Mouse (Mus musculus) gastrocnemius, adult 8-10 months (tissue): ENCODE measurements around the gene Sf1. TPM values are rescaled to one million over a fixed set of nuclear protein-coding genes. Genes with fewer than 3 reads are reported as not detected.

Experiments used
- DNase-seq, 2 experiments: peaks; one replicate each; pipeline ENCODE4 v3.0.0; 2022; ENCODE audit warnings: low spot score in 2 of 2
- total RNA-seq, 4 experiments: library from RNA; stranded (reverse); gene quantifications; 2 replicates each; pipeline ENCODE4 v1.2.4; 2022

The Sf1 gene
- total RNA-seq, 4 experiments from 2014 or later, result 69.0 to 88.0 (median 73.8) TPM

DNA sequence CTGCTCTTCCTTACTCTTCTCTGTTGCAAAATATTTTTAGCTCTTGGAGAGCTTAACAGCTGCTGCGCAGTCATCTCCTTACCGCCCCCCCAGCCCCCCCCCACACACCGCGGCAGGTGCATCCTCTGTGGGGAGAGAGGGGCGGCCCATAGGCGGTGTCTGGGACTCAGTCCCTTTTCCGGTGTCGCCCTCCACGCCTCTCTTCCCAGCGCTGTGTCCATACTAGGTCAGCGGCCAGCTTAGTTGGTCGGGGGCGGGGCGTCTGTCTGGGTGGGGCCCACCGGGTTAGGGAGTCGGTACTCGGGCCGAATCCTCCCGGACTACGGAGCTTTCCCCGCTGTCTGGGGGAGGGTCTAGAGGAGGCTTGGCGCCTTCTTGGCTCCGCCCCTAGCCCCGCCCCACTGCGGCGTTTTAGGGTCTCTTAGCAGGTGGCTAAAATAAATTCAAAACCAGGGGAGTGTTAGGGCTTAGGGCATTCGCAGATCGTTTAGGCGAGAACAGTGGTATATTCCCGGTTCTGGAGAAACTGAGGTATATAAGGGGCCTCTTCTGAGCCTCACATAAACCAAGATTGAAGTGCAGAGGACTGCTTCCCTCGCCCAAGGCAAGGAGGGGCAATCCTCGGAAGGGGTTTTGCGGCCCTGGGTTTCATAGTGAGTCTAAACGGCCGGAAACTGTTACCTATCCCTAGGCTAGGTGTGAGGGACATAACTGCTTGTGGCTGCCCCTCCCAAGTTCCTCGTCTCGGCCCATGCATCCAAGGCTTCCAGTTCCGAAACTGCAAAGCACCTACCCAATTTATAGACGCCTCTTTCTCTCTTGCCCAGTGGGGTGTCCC, 35.2 kb downstream of the Sf1 start:
- DNase-seq, result peak; percentile 58 to 75

DNA sequence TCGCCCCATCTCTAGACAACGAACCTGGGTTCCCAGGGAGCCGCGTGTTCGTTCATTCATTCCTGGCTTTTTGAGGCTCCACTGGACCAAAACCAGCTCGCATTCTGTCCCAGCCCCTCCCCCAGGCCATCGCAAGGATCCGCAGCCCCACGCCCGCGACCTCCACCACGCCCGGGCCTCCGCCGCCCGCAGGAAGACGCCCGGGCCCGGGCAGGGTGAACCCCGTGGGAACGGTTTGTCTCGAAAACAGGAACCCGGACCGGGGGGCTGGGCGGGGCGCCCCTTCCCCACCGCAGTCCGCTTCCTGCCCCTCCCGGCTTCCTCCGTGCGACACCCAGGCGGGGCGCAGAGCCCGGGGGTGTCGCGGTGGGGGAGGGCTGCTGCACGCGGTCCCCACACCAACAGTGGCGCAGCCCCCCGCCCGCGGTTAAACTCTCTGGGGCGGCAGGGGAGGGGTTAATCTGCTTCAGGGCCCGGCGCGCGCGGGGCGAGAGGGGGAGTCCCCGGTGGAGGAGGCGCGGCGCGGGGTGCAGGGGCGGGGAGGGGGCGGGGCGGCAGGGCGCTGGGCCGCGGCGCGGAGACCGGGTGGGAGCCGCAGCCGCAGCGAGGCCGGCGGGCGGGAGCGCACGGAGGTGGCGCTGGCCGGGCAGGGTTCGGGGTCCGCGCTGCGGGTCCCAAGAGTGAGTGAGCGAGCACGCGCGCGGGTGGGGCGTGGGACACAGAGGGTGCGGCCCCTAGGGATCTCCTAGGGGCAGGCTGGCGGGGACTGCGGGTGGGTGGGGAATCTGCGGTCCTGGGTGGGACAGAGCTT, 36.0 kb downstream of the Sf1 start, which contains the start of gene Rasgrp2:
Gene Rasgrp2 (plus strand): TSS at position 56 of the 811 bp plus-strand sequence.
- peak; percentile 60 to 61 for DNase-seq

DNA sequence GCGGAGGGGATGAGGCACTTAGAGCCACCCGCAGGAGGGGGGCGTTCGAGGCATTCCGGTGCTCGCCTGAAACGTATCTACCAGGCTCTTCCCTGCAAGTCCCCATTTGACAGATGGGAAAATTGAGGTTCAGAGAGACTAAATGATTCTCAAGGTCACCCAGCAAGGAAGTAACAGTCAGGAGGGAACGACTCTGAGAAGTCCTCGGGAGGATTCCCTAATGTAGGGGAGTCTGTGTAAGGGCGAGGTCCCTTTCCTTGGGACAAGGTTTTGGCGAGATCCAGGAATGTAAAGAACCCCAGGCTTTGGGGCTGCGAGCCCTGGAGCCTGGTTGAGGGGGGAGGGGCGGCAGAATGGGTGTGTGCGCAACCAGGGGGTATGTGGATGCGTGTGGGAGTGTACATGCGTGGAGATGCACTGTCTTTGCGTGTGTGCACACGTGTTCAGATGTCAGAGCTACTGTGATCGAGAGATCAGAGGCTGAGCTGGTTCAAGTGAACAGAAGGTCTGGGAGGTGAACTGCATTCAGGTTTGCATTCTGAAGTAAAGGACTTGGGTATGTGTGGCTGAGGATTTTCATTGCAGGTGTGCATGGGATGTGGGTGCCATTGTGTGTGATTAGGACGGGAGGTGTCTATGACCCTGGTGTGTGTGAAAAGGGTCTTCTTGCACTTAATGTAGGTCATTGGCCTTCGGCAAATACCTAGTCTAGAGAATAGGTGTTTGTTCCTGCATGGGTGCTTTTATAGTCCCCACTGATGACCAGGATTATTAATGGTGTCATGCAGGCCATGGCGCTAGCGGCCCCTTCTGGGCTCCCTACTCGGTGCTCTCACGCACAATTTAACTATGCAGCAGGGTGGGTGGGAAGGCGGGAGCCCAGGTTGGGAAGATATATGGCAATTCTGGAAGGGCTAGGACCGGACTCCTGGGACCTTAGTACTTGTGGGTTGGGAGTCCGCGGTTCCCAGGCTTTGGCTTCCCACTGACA, 36.9 kb downstream of the Sf1 start:
- no peak for DNase-seq

DNA sequence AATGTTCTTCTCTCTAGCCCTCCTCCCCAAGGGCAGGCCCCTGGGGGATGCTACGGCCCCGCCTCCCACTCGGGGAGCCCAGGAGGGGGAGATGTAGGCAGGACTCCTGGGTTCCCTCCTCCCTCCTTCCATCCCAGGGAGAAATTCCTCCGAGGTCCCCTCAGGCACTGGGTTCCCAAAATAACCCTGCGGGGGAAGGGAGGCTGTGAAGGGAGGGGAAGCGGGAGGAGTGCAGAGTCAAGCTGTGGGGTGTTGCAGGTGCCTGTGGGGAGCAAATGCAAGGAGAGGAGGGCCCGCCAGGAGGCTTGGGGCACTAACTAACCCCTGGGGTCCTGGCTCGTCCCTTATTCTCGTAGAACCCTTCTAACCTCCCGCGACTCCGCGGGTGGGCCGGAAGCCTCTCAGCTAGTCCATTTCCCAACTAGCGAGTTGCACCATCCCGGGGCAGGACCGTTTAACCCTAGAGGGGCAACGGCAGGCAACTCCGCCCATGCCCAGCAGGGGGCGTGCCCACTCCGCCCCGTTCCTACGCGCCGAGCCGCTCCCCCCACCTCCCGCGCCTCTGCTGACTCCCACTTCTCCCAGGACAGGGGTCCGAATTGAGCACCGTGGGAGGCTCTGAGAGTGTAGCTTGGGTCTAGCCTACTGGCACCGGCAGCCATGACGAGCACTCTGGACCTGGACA, 37.8 kb downstream of the Sf1 start:
- peak; percentile 79 to 80 for DNase-seq

DNA sequence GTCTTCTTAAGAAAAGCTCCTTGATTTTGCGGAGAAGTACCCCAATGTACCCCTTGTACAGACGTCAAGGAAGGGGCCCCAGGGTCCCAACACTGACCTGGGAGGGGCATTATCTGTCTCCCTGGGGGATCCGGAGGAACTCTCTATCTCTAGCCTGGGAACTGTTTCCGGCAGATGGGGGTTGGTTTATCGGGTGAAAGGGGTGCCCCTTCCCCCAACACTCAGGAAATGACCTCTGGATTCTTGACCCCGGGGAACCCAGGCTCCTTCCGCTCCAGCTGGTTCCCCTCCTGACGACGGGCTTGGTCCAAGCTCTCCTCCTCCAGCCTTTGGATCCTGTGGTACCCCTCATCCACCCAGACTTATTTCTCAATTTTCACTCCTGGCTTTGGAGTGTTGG, 38.5 kb downstream of the Sf1 start:
- no peak for DNase-seq

DNA sequence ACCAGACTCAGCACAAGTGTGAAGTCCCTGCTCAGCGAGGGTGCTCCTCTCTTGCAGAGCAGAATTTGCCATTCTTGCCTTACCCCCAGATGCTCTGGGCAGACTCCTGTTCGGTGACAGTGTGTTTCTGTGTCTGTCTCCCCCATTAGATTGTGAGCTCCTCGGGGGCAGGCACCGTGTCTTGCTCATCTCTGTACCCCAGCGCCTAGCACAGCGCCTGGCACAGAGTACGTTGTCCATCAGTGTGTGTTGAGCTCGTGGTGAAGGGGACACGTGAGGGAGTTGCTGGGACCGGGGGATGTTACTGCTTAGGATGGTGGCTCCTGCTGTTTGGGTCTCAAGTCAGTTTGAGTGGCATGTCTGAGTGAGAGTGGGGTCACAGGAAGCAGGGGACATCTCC, 40.4 kb downstream of the Sf1 start:
- no peak for DNase-seq

DNA sequence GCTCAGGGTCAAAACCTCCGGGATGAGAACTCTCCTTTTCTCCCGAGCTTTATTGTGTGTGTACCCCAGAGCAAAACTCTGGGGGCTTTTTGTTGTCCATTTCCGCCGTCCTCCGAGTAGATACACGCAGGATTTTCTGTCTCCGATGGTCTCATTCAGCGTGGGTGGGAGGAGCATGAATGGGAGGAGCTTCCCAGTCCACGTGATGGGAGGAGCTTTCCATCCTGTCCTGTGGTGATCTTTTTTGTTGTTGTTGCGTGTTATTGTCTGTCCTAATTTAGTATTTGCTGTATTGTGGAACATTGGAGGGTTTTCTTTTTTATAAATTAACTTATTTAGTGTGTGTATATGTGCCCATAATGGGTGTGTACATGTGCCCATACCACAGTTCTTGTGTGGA, 41.9 kb downstream of the Sf1 start:
- no peak for DNase-seq

DNA sequence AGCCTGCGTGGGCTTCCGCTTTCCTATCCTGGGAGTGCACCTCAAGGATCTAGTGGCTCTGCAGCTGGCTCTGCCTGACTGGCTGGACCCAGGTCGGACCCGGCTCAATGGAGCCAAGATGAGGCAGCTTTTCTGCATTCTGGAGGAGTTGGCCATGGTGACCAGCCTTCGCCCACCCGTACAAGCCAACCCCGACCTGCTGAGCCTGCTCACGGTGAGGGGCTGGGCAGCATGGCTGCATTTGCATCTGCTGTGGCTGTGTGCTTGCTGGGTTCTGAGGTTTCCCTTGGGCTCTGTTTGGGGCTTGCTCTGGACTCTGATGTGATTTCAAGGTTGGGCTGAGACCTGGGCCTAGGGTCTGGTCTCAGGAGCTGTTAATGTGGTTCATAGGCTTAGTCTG, 43.6 kb downstream of the Sf1 start:
- DNase-seq, result no peak

DNA sequence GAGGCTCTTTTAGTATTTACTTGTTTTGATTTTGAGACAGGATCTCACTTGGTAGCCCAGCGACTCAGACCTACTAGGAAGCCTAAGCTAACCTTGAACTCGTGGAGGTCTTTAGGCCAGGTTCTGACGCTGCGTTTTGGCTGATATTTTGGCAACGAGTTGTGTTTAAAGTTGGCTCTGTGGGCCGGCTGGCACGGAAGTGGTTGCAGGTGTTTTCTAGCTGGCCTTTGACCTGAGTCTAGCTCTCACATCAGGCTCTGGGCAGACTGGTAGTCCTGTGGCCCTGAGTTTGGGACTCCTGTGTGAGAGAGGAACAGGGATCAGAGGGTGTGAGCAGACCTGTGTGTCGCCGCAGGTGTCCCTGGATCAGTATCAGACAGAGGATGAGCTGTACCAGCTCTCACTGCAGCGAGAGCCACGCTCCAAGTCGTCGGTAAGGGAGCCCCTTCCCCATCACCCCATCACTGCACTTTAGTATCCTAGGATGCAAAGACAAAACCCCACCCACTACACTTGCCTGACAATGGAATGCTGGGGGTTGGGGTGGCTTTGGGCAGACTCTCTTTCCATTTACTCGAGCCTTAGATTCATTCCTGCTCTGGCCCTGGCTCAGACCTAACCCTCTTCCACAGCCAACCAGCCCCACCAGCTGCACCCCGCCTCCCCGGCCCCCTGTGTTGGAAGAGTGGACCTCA, 44.5 kb downstream of the Sf1 start:
- no peak for DNase-seq

DNA sequence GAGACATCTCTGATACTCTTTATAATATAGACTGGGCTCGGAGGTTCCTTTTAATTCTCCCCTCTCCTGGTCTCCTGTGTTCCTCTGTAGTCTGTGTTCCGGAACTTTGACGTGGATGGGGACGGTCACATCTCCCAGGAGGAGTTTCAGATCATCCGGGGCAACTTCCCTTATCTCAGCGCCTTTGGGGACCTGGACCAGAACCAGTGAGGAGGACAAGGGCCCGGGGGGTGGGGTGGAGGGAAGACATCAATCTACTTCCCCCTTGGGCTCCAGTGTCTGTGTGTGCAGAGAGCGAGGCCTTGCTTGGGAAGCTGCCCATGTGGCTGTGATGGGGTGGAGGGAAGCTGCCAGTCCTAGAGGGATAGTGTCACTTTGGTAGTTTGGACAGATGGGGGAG, 45.3 kb downstream of the Sf1 start:
- no peak for DNase-seq

DNA sequence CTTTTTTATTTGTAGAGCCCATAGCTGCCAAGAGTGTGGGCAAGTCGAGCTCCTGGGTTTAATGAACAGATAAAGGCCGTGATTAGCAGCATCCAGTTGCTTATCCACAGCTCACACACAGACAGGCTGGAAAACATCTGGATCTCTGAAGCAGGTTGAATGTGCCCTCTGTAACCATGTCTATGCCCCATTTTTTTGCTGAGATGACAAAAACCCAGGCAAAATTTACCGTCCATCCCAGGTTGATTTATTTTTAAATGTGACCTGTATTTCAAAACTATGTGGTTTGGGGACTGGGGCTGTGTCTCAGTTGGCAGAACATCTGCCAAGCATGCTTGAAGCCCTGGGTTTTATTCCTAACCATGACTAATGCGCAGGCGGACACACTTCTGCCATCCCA, 45.7 kb downstream of the Sf1 start:
- DNase-seq, result no peak

DNA sequence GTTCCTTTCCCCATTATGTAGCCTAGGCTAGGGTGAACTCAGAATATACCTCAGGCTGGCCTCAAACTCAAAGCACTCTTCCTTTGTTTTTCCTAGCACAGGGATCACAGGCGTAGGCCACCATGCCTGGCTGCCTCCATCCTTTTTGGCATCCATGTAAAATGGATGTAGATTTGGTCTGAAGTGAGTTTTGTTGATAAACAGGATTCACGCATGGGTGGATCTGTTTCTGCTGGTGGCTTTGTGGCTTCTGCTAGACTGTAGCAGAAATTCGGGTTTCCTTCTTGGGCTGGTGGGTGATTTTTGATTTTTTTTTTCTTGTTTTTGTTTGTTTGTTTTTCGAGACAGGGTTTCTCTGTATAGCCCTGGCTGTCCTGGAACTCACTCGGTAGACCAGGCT, 46.4 kb downstream of the Sf1 start:
- no peak for DNase-seq

DNA sequence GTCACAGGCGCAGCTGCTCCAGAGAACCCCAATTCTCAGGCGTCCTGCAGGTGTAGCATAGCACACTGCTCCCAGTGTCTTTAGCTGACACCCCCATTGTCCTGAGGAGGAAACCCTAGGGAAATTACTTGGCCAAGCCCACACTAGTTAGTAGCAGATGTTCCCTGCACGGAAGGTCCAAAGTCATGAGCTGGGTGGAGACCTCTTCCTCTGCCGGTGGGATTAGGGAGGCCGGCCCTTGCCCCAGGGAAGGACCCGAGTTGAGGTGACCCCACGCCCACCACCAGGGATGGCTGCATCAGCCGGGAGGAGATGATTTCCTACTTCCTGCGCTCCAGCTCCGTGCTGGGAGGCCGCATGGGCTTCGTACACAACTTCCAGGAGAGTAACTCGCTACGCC, 49.3 kb downstream of the Sf1 start:
- DNase-seq, result no peak

DNA sequence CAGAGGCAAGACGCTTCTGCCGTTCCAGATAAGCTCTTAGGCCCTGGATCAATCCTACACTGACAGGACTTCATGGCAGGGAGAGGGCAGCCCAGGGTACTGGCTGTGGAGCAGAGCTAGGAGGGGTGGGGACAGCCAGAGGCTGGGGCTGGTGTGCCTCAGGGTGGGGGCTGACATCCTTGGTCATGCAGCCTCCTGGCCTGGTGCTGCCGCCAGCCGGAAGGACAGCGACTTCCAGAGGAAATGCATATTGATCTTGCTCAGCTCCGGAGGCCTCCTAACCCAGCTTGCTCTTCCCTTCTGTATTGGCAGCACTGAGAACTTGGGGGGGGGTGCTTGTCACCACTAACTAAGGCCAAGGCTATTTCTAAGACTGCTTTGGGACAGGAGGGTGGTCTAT, 52.0 kb downstream of the Sf1 start:
- DNase-seq, result no peak

DNA sequence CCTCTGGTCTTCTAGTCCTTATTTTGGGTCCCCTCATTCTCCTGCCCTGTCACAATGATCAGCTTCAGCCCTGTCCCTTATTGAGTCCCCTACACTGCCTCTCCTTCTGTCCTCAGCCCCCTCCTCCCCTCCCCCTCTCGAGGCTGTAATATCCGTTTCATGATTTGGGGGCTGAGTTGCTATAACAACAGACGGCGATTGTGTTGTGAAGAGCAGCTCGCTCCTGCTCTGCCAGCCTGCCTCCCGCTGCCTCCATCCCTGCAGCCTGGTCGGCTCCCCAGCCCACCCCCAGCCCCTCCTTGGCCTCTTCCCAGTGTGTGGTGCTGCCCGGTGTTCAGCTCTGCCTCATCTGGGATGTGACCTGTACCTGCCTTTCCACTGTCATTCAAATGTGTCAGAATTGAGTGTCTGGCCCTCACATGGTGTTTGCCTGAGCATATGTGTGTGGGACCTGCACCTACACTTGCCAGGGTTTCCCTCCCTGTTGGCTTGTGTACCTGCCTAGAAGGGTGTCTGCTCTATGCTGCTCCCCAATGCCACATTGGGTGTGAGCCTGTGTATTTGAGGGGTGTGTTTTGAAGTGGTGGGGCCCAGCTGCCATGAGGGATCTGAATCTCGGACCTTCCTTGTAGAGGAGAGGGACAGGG, 52.8 kb downstream of the Sf1 start:
- no peak for DNase-seq

DNA sequence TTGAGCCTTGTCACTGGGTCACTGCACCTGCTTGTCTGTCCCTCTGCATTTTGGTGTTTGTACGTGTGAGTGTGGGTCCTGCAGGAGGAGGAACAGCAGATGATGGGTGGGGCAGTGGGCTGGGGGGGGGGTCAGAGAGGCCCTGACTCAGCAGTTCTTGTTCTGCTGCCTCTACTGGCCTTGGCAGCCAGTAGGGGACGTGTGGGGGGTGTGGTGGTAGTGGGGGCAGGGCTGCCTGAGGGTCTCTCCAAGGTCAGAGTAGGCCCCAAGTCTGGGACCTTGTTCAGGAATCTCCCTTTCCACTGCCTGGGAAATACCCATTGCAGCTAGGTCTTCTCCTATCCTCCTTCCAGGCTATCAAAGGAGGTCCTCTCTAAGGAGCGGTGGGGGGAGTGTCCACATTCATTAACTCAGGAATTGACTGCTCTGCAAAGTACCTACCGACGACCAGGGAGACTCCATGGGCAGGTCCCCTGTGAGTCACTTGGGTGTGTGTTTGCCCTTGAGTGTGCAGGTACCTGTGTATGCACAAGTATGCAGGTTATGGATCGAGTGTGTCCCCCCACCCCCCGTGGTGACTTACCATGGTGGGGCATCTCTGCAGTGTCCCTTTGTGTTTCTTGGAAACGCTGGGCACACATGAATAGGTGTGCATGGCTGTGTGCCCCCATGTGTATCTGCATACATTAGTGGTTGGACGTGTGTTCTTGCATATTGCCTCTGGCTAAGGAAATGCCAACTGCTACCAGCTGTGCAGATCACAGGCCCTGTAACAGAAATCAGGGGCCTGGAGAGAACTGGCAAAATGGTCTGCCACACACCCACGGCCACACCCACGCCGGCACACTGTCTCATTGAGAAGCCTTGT, 53.6 kb downstream of the Sf1 start:
- no peak for DNase-seq

DNA sequence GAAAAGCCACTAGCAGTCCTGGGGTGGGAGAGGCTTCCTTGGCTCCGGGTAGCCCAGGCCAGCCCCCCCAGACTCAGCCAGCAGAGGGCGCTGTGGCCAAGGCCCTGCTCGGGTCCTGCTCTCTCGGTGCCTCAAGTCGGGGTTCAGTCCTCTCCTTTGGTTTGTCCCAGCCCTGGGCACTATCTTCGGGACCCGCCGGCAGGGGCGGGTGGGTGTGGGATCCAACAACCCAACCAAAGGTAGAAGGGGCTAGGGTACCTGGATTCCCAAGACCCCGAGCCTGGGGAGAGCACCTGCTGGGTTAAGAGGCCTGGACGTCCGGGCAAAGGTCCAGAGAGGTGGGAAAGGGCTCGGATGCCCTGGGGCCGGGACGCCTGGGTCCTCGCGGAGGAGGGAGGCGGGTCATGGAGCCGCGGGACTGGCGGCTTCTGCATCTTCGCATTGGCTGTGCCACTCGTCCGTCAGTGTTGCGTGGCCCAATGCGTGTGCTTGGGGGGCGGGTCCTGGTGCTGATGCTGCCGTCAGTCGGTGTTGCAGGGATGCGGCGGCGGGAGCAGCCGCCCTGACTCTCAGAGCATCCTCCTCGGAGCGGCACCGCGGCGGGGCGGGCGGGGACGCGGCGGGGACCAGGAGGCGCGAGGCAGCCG, 54.9 kb downstream of the Sf1 start, which contains the start of gene Nrxn2:
Gene Nrxn2 (plus strand): TSS at position 499 of the 647 bp plus-strand sequence.
- peak; percentile 63 to 71 for DNase-seq
